Mouse (Mus musculus): Measurements from ENCODE around the gene Mrpl35. TPM values are rescaled to one million over a fixed set of nuclear protein-coding genes. Genes with fewer than 3 reads are reported as not detected.

The Mrpl35 gene
- polyA plus RNA-seq, 1 experiment from 2014 or later: 53.1 TPM

DNA sequence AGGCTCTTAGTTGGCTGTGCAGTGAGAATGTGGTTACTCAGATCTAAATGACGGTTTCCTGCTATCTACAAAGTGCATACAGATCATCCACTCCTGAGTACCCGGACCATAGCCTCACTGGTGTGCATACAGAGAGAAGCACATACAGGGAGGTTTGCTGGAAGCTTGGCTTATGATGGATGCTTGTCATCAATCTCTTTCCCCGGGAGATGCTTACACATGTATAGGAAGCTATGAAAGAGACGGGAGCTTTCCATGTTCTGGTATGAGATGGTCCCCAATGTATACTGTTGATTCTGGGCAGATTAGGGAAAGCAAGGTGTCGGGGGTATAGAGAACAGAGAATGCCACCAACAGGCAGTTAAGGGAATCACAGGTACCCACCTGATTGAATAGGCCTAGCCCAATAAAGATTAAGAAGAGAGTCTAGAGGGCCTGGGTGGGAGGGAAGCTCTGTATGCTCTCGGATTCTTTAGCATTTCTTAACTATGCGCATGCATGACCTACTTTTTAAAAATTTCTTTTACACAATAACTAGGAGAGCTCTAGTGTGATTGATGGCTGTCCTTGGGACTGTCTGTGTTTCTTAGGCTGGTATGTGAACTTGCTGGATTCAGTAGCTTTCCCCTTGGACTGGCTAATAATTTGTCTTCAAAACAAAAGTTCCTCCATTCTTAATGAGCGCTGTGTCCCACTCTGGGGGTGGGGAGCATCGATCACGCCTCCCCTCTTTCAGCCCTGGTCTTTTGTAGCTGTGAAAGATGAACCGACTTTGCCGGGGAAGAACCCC lies 56.7 kb downstream of the Mrpl35 start:
- Histone ChIP-seq H3K27me3 (replicated peaks) (no peaks in the 10 kb centered on the region), H3K4me3 (no peak overlapping the region), H3K9me3 (0 out of 2 replicates have a peak, but pooled peaks cover 6% of the 10 kb centered on the region), H3K36me3 (peaks cover 32% of the 10 kb centered on the region), H3K9ac (no peak overlapping the region), H3K4me1 (no peaks in the 10 kb centered on the region; the same call in 1 of the 2 replicates), H3K27ac (replicated peaks) (no peak overlapping the region), H3K4me2 (no peak overlapping the region)
- 77% methylated on average over 12 of the region's 12 CpGs for WGBS
- ATAC-seq (ENCODE audit: extremely low read depth, insufficient number of reproducible peaks, low FRiP score, low TSS enrichment): no peak

GRCm38 (mm10) chr6:71767761-71768160 lies 59.0 kb downstream of the Mrpl35 start:
- H3K4me3 ChIP-seq: no peak overlapping the region
- WGBS: 36% methylated on average over 4 of the region's 4 CpGs
- H3K27me3 ChIP-seq (replicated peaks): no peaks in the 10 kb centered on the region
- no peaks in the 10 kb centered on the region; the same call in 1 of the 2 replicates for H3K4me1 ChIP-seq
- H3K9ac ChIP-seq: no peak overlapping the region
- 0 out of 2 replicates have a peak, but pooled peaks cover 6% of the 10 kb centered on the region for H3K9me3 ChIP-seq
- peaks cover 33% of the 10 kb centered on the region for H3K36me3 ChIP-seq
- H3K4me2 ChIP-seq: no peak overlapping the region
- ATAC-seq (ENCODE audit: extremely low read depth, insufficient number of reproducible peaks, low FRiP score, low TSS enrichment): no peak
- H3K27ac ChIP-seq (replicated peaks): no peak overlapping the region

Other genes with a start within 250 kb of the Mrpl35 start
- gene Kdm3a, start 194.0 kb downstream of the Mrpl35 start, polyA plus RNA-seq (2015; fragmentation: Nextera tagmentation; extraction: Ambion mirVana): 27.0 and 33.2 TPM in 2 replicates
- 17.9 and 18.6 TPM in 2 replicates for gene Reep1, start 119.4 kb downstream of the Mrpl35 start, polyA plus RNA-seq (2015; fragmentation: Nextera tagmentation; extraction: Ambion mirVana)
- 276 and 320 TPM in 2 replicates for gene Immt, start 4.4 kb upstream of the Mrpl35 start, polyA plus RNA-seq (2015; fragmentation: Nextera tagmentation; extraction: Ambion mirVana)
- gene Ptcd3, start 81.8 kb upstream of the Mrpl35 start, polyA plus RNA-seq (2015; fragmentation: Nextera tagmentation; extraction: Ambion mirVana): 95.2 and 102 TPM in 2 replicates
- gene Polr1a, start 82.1 kb upstream of the Mrpl35 start, polyA plus RNA-seq (2015; fragmentation: Nextera tagmentation; extraction: Ambion mirVana): 23.1 and 24.2 TPM in 2 replicates

All from heart, embryonic 13.5 days (tissue).